Mouse (Mus musculus) adrenal gland, postnatal 36 days (tissue): Measurements from ENCODE around the gene 1700020L24Rik. TPM values are rescaled to one million over a fixed set of nuclear protein-coding genes. Genes with fewer than 3 reads are reported as not detected.

Source experiments
- DNase-seq, 2 experiments: peaks; one replicate each; pipeline ENCODE4 v3.0.0; 2021; ENCODE audit warnings: mixed read lengths in 1 of 2
- total RNA-seq, 2 experiments: library from RNA; stranded (reverse); gene quantifications; 2 replicates each; pipeline ENCODE4 v1.2.3; 2021

1700020L24Rik gene
- total RNA-seq, 2 experiments from 2014 or later, result 0.30 to 0.43 TPM

DNA sequence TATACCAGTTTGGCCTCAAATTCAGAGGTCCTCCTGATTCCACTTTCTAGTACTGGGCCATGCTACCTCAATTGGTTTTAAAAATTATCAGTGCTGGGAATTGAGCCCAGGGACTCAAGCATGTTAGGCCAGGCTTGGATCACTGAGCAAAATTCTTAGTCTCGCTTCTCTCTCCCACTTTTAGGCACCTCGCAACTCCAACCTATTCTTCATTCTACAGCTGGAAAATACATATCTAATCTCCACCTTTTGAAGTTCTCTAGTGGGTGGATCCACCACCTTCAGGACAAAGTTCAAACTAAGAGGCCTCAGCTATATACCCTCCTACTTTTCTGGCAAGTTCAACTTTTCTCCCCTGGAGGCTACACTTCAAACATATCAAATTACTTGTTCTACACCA, 34.3 kb downstream of the 1700020L24Rik start:
- no peak for DNase-seq

DNA sequence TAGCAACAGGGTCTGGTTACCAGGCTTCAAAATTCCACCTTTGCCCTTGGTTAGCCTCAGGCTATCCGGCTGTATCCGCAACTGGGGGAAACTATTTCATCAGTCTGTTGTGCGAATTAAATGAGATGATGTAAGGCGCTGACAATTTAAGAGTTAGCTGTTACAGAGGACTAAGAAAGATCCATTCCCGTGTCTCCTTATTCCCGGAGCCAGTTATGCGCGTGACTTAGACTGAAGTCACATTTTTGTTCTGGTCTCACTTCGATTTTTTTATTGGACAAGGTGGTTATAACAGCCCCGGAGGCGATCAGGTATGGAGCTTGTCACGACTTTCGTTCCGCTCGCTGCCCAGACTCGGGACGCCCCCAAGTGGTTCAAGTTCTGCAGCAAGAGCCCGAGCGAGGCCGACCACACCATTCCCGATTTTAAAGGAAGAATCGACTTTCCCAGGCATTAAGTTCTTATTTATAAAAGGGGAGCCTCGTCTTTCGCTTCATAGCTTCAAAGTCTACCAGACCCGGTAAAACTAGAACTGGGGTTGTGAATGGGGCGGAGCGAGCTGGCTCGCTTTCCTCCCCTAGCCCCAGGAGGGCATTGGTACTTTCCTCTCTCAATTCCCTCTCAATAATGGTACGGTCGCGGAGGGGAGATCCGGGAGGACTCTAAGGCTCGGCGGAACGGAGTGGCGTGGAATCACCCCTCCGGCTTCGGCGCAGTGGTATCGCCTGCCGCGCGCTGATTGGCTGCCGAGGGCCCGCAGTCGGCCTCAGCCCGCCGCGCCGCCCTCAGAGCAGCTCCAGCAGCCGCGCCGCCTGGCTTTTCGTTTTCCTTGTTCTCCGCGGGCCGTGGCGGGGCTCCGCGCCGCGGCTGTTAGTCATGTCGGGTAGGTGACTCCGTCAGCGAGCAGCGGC, 35.1 kb downstream of the 1700020L24Rik start, which contains the start of gene Taf15:
Taf15 (plus strand) TSS at position 763 of the 911 bp plus-strand sequence.
- peak; percentile 99 for DNase-seq

DNA sequence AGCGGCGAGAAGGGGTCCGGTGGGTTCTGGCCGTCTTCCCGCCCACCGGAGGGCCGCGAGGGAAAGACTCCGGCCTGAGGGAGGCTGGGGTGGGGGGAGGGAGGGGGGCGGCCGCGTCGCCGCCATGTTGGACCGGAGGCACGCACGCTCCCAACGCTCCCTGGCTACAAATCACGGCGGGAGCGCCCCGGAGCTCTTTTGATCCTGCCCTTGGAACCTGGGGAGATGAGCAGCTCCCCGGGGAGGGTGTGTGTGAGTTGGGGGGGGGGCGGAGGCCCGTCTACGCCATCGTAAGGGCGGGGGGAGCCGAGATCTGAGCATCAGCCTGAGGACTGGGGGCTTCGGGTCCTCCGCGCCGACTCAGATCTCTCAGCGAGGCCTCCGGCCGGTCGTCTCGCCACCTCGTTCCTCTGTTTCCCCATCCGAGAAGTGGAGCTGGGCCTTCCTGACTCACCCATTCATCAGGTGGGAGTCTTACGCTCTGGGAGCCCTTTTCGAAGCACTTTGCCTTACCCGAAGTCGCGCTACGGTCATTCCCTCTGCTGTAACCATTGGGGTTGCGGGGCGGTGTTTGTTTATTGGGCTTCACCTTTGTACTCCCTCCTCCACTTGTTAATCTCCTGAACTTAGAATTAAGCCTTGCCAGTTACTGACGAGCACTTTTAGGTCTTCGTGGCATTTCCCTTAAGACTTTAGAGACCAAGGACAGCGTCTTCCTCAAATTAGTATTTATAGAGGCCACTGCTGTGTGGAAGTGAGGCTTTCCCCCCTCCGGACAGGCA, 35.9 kb downstream of the 1700020L24Rik start:
- DNase-seq, result peak; percentile 20 to 46

Other genes with a start within 250 kb of the 1700020L24Rik start
- 1 to 10 TPM; 1.8 to 2.9 TPM for gene Slfn3, start 246.3 kb upstream of the 1700020L24Rik start, total RNA-seq
- not detected for gene Slfn14, start 151.0 kb upstream of the 1700020L24Rik start, total RNA-seq
- 100 to 1,000 TPM; 109 to 114 TPM for gene Ap2b1, start 138.7 kb upstream of the 1700020L24Rik start, total RNA-seq
- gene Pex12, start 135.1 kb upstream of the 1700020L24Rik start, total RNA-seq, result 10 to 100 TPM; 14.8 to 18.3 TPM
- 10 to 100 TPM; 12.0 to 13.6 TPM for gene Rasl10b, start 28.5 kb upstream of the 1700020L24Rik start, total RNA-seq
- not detected for gene Gas2l2, start 8.2 kb upstream of the 1700020L24Rik start, total RNA-seq
- 10 to 100 TPM; 11.0 to 12.7 TPM for gene Mmp28, start 25.4 kb downstream of the 1700020L24Rik start, total RNA-seq
- gene Taf15, start 35.4 kb downstream of the 1700020L24Rik start, total RNA-seq, result 10 to 100 TPM; 62.2 to 78.5 TPM
- gene Heatr9, start 84.5 kb downstream of the 1700020L24Rik start, total RNA-seq, result not detected
- 1 to 10 TPM in 1 of 2 experiments, under 1 TPM in 1; 0.79 to 2.2 TPM for gene Ccl5, start 92.8 kb downstream of the 1700020L24Rik start, total RNA-seq
- 10 to 100 TPM in 1 of 2 experiments, 1 to 10 TPM in 1; 4.7 to 13.1 TPM for gene Ccl9, start 141.0 kb downstream of the 1700020L24Rik start, total RNA-seq
- 10 to 100 TPM; 11.4 to 30.4 TPM for gene Ccl6, start 155.4 kb downstream of the 1700020L24Rik start, total RNA-seq
- not detected for gene Rpl9-ps1, start 207.9 kb downstream of the 1700020L24Rik start, total RNA-seq
- gene Ccl3, start 211.7 kb downstream of the 1700020L24Rik start, total RNA-seq, result not detected
- under 1 TPM in 1 of 2 experiments, not detected in 1; 0.50 TPM for gene Ccl4, start 224.9 kb downstream of the 1700020L24Rik start, total RNA-seq